In genomic region chrX:12832709-12833108, GRCm38 (mm10) we compare ENCODE assay signal across 20 mouse cellular contexts.
DNase-seq lines count a peak whose midpoint lies in the region; ATAC-seq and TF ChIP-seq lines count a peak whose summit lies in the region.
"Had no signal": no experiment of that assay in that cellular context is flagged by ENCODE, and none has a peak within 500 bp of the region (broad histone marks: within the 10 kb centered on the region; RNA-seq: fewer than 3 reads in every experiment).

No protein-coding gene starts in this region.

- H3K4me3 ChIP-seq in bone marrow, adult 2 months (replicated peaks; ENCODE audit: control insufficient read depth, low read depth, low read length), result no peak overlapping the region
- H3K4me3 ChIP-seq in forebrain, postnatal 0 days (ENCODE audit: low read depth, low read length), result no peak overlapping the region
- H3K4me3 ChIP-seq: embryonic facial prominence, embryonic 10.5 days; forebrain, embryonic 13.5 days; gastrocnemius, adult 2 months; heart, adult 2 months; heart, embryonic 12.5 days; hindbrain, embryonic 15.5 days had no signal

- no peaks in the 10 kb centered on the region for H3K27me3 ChIP-seq in forebrain, postnatal 0 days (ENCODE audit: insufficient read depth, low read length)
- H3K27me3 ChIP-seq: forebrain, embryonic 13.5 days; hindbrain, embryonic 15.5 days; Patski had no signal

- no peak overlapping the region for H3K9ac ChIP-seq in forebrain, postnatal 0 days
- H3K9ac ChIP-seq: forebrain, embryonic 13.5 days; heart, embryonic 12.5 days; hindbrain, embryonic 15.5 days had no signal

- no peak overlapping the region for H3K4me2 ChIP-seq in forebrain, postnatal 0 days (ENCODE audit: low read depth)
- H3K4me2 ChIP-seq: forebrain, embryonic 13.5 days; heart, embryonic 12.5 days; hindbrain, embryonic 15.5 days had no signal

- H3K9me3 ChIP-seq in forebrain, postnatal 0 days (ENCODE audit: low read length), result no peaks in the 10 kb centered on the region
- H3K9me3 ChIP-seq: embryonic facial prominence, embryonic 10.5 days; forebrain, embryonic 13.5 days; heart, embryonic 12.5 days; hindbrain, embryonic 15.5 days had no signal

- TF ChIP-seq POLR2A in bone marrow, adult 2 months (IDR thresholded peaks at IDR 0.05; ENCODE audit: borderline replicate concordance, control insufficient read depth, low read depth, low read length), result no peak

- WGBS in bone marrow, adult 2 months, result 33% methylated on average over 2 of the region's 2 CpGs
- WGBS in forebrain, postnatal 0 days, result 92% methylated on average over 2 of the region's 2 CpGs

- DNase-seq in heart, adult 11 months, result peak; percentile 61
- DNase-seq in heart, adult 8-10 months (ENCODE audit: low spot score), result no peak
- no peak for DNase-seq in forebrain, postnatal 0 days
- DNase-seq in retina, embryonic 14.5 days (ENCODE audit: low spot score), result no peak
- DNase-seq: adrenal gland, postnatal 14 days; cerebellum, adult 11-12 months; cerebellum, adult 9-11 months; cerebellum, postnatal 36 days; gastrocnemius, adult 2 months; gastrocnemius, postnatal 36 days; heart, adult 2 months had no signal

- TF ChIP-seq CTCF in bone marrow, adult 2 months (IDR thresholded peaks at IDR 0.05; ENCODE audit: control insufficient read depth, insufficient read depth, low read length), result no peak
- no peak for TF ChIP-seq CTCF in forebrain, postnatal 0 days (IDR thresholded peaks at IDR 0.05; ENCODE audit: low read depth)

- H3K36me3 ChIP-seq in forebrain, postnatal 0 days (ENCODE audit: insufficient read depth), result no peaks in the 10 kb centered on the region
- H3K36me3 ChIP-seq: embryonic facial prominence, embryonic 10.5 days; heart, embryonic 12.5 days; hindbrain, embryonic 15.5 days had no signal

- peak overlapping the region; percentile 55; the same call in 1 of the 2 replicates for H3K27ac ChIP-seq in bone marrow, adult 2 months (ENCODE audit: control insufficient read depth, insufficient read depth, low read depth, low read length, poor library complexity)
- no peak overlapping the region for H3K27ac ChIP-seq in forebrain, postnatal 0 days (ENCODE audit: low read depth, low read length)
- H3K27ac ChIP-seq: embryonic facial prominence, embryonic 10.5 days; forebrain, embryonic 13.5 days; gastrocnemius, adult 2 months; heart, adult 2 months; hindbrain, embryonic 15.5 days had no signal

- no peaks in the 10 kb centered on the region; the same call in 1 of the 2 replicates for H3K4me1 ChIP-seq in bone marrow, adult 2 months (ENCODE audit: control insufficient read depth, insufficient read depth, low read length)
- no peaks in the 10 kb centered on the region for H3K4me1 ChIP-seq in forebrain, postnatal 0 days (ENCODE audit: insufficient read depth)
- H3K4me1 ChIP-seq: embryonic facial prominence, embryonic 10.5 days; heart, embryonic 12.5 days; hindbrain, embryonic 15.5 days had no signal

- ATAC-seq in granulocyte monocyte progenitor cell, adult 5-6 weeks (replicated peaks; ENCODE audit: poor library complexity, severe bottlenecking), result peak; percentile 97
- peak; percentile 83 for ATAC-seq in megakaryocyte progenitor cell, adult 5-6 weeks (replicated peaks; ENCODE audit: poor library complexity)
- ATAC-seq in forebrain, postnatal 0 days, result no peak
- ATAC-seq: activated CD4-positive, CD25-positive, alpha-beta regulatory T cell, adult 4 months; forebrain, embryonic 13.5 days; Patski had no signal
